Mouse (Mus musculus) myocyte (in vitro differentiated cells): ENCODE results near the gene S100a9. TPM values are rescaled to one million over a fixed set of nuclear protein-coding genes. Genes with fewer than 3 reads are reported as not detected.

Source experiments
- H3K27me3 ChIP-seq: one replicate; pipeline ENCODE4 v1.6.1; 2011; ENCODE audit not compliant: control insufficient read depth, insufficient read depth, insufficient read length
- H3K36me3 ChIP-seq: one replicate; pipeline ENCODE4 v1.6.1; 2011; ENCODE audit not compliant: control insufficient read depth, insufficient read depth
- H3K4me2 ChIP-seq: one replicate; pipeline ENCODE4 v1.6.1; 2011; ENCODE audit warnings: low read depth, control low read depth
- H3K4me3 ChIP-seq: one replicate; pipeline ENCODE4 v1.5.1; 2011; ENCODE audit warnings: mild to moderate bottlenecking, control low read depth, moderate library complexity
- H3K79me2 ChIP-seq: one replicate; pipeline ENCODE4 v1.6.1; 2011; ENCODE audit not compliant: control insufficient read depth, insufficient read depth
- H3ac ChIP-seq: one replicate; pipeline ENCODE4 v1.6.1; 2011; ENCODE audit not compliant: control insufficient read depth, insufficient read length
- CEBPB ChIP-seq: IDR thresholded peaks from 2 replicates; pipeline ENCODE4 v1.6.1; 2011; ENCODE audit warnings: mild to moderate bottlenecking, moderate library complexity; ENCODE audit not compliant: poor library complexity, insufficient read depth, severe bottlenecking
- E2F4 ChIP-seq: IDR thresholded peaks from one replicate; pipeline ENCODE4 v1.6.1; 2011; ENCODE audit warnings: mild to moderate bottlenecking, control low read depth, moderate library complexity; ENCODE audit not compliant: insufficient read depth
- MAX ChIP-seq: IDR thresholded peaks from one replicate; pipeline ENCODE4 v1.6.1; 2011; ENCODE audit warnings: low read depth, mild to moderate bottlenecking, control low read depth
- MYOD1 ChIP-seq, 3 experiments: IDR thresholded peaks; one replicate each; pipeline ENCODE4 v1.6.1; 2011; ENCODE audit warnings: control low read depth in 2 of 3, low read depth in 2 of 3, mild to moderate bottlenecking in 2 of 3, moderate library complexity in 1 of 3; ENCODE audit not compliant: insufficient read length in 2 of 3, control insufficient read depth in 1 of 3
- MYOG ChIP-seq, 3 experiments: IDR thresholded peaks; one replicate each; pipeline ENCODE4 v1.6.1; 2011; ENCODE audit warnings: control low read depth in 2 of 3, low read depth in 2 of 3, mild to moderate bottlenecking in 2 of 3; ENCODE audit not compliant: insufficient read length in 2 of 3, control insufficient read depth in 1 of 3, insufficient read depth in 1 of 3
- POLR2A ChIP-seq: IDR thresholded peaks from one replicate; pipeline ENCODE4 v1.6.1; 2011; ENCODE audit warnings: low read depth, mild to moderate bottlenecking, control low read depth, moderate library complexity; ENCODE audit not compliant: insufficient read length
- POLR2AphosphoS2 ChIP-seq: IDR thresholded peaks from one replicate; pipeline ENCODE4 v1.6.1; 2011; ENCODE audit warnings: low read depth, control low read depth; ENCODE audit not compliant: insufficient read length
- REST ChIP-seq: IDR thresholded peaks from one replicate; pipeline ENCODE4 v1.6.1; 2011; ENCODE audit warnings: mild to moderate bottlenecking, control low read depth, moderate library complexity; ENCODE audit not compliant: insufficient read depth, insufficient read length
- SRF ChIP-seq: IDR thresholded peaks from one replicate; pipeline ENCODE4 v1.6.1; 2011; ENCODE audit warnings: low read depth; ENCODE audit not compliant: control insufficient read depth, insufficient read length
- TCF12 ChIP-seq: IDR thresholded peaks from one replicate; pipeline ENCODE4 v1.6.1; 2011; ENCODE audit warnings: mild to moderate bottlenecking, control low read depth; ENCODE audit not compliant: poor library complexity, insufficient read depth, severe bottlenecking
- TCF3 ChIP-seq: IDR thresholded peaks from one replicate; pipeline ENCODE4 v1.6.1; 2011; ENCODE audit warnings: low read depth, control low read depth; ENCODE audit not compliant: insufficient read length
- USF1 ChIP-seq: IDR thresholded peaks from one replicate; pipeline ENCODE4 v1.6.1; 2011; ENCODE audit warnings: low read depth, mild to moderate bottlenecking, control low read depth, moderate library complexity
- polyA plus RNA-seq: library from polyadenylated mRNA; unstranded; fragments of >200 nt; fragmentation: generic; extraction: Trizol; gene quantifications from one replicate; pipeline ENCODE4 v1.2.1, GENCODE M21; 2012; ENCODE audit warnings: missing spikeins

The S100a9 gene
- polyA plus RNA-seq, 1 experiment, result not detected

- Histone ChIP-seq H3K4me3 (no peak overlapping the region), H3K4me2 (no peak overlapping the region), H3ac (no peak overlapping the region), H3K27me3 (no peaks in the 10 kb centered on the region), H3K79me2 (no peaks in the 10 kb centered on the region), H3K36me3 (no peaks in the 10 kb centered on the region)
- no peak for TF ChIP-seq POLR2A
- no peak for TF ChIP-seq E2F4
- no peak for TF ChIP-seq MYOD1 (IDR thresholded peaks at IDR 0.05; ENCODE audit: control insufficient read depth in 1 of 3, insufficient read length in 2 of 3, low read depth in 2 of 3)
- no peak for TF ChIP-seq SRF
- TF ChIP-seq CEBPB, result no peak
- TF ChIP-seq TCF3, result no peak
- TF ChIP-seq POLR2AphosphoS2, result no peak
- TF ChIP-seq USF1, result no peak
- no peak for TF ChIP-seq REST
- no peak for TF ChIP-seq MYOG (IDR thresholded peaks at IDR 0.05; ENCODE audit: control insufficient read depth in 1 of 3, insufficient read depth in 1 of 3, insufficient read length in 2 of 3, low read depth in 2 of 3)
- TF ChIP-seq MAX, result no peak
These were observed 31.3 kb downstream of the S100a9 start for GRCm38 (mm10) chr3:90664219-90664618.

DNA sequence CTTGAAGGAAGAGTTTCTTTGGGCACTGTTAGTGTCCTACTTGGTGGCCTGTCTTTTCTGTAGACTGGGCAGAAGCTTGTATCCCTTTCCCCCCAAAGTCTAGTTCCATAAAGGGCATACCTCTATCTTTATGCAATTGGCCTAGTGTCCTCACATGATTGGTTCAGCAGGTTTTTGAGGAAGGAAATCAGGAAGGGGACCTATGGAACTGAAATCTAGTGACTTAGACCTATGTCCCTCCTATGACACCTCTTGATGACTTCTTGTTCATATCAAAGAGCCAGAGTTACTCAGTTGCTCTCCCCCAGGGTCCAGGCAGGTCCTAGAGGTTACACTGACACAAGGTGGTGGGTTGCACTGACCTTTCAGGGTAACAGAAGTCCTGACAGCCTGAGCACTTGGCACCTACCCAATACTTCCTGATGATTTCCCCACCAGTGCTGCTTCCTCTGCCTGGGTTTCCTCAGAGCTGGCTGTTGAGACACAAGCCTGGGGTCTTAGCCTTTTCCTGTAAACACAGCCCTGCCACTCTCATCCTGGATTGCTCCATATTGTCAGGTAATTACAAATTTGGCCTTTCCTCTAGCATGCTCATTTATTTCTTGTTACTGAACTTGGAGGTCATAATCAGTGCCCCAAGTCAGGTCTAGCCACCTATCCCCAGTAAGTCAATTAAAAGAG, 36.0 kb downstream of the S100a9 start:
- Histone ChIP-seq H3K36me3 (no peaks in the 10 kb centered on the region), H3K79me2 (no peaks in the 10 kb centered on the region), H3K4me2 (no peak overlapping the region), H3K4me3 (no peak overlapping the region), H3K27me3 (no peaks in the 10 kb centered on the region), H3ac (no peak overlapping the region)
- TF ChIP-seq MYOD1 (IDR thresholded peaks at IDR 0.05; ENCODE audit: control insufficient read depth in 1 of 3, insufficient read length in 2 of 3, low read depth in 2 of 3) (no peak), POLR2AphosphoS2 (no peak), SRF (no peak), REST (no peak), MAX (no peak), CEBPB (no peak), POLR2A (no peak), USF1 (no peak), E2F4 (no peak), TCF12 (no peak), TCF3 (no peak), MYOG (IDR thresholded peaks at IDR 0.05; ENCODE audit: control insufficient read depth in 1 of 3, insufficient read depth in 1 of 3, insufficient read length in 2 of 3, low read depth in 2 of 3) (no peak)

DNA sequence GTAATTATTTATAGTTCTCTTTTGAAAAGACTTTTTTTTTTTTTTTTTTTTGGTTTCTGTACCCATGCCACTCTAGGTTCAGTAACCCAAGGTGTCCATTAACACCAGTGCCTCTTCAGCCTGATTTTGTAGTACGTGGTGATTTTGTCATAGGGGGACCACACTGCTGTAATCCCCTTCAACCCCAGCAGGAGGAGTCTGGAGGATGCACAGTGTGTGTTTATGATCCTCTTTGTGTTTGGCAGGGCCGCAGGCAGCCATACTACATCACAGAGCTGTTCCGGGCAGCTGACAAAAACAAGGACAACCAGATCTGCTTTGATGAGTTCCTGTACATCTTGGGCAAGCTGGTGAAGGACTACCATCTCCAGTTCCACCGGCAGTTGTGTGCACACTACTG, 38.1 kb downstream of the S100a9 start:
- TF ChIP-seq CEBPB, result no peak
- H3K4me2 ChIP-seq, result no peak overlapping the region

GRCm38 (mm10) chr3:90653717-90654116, 41.8 kb downstream of the S100a9 start, which contains the start of gene S100a7a:
Gene S100a7a (plus strand): TSS chr3:90654017.
- no peak within 1 kb of the TSS for H3ac ChIP-seq
- TF ChIP-seq SRF (no peak), MAX (no peak), REST (no peak), TCF3 (no peak)
- no peaks in the 10 kb centered on the region for H3K27me3 ChIP-seq

More for the DNA sequence above, 38.1 kb downstream of the S100a9 start:
- Histone ChIP-seq H3K79me2 (no peaks in the 10 kb centered on the region), H3K36me3 (no peaks in the 10 kb centered on the region), H3ac (no peak overlapping the region), H3K27me3 (no peaks in the 10 kb centered on the region), H3K4me3 (no peak overlapping the region)

GRCm38 (mm10) chr3:90652878-90653508, 42.5 kb downstream of the S100a9 start:
- Histone ChIP-seq H3K36me3 (no peaks in the 10 kb centered on the region), H3K4me3 (no peak overlapping the region), H3K27me3 (no peaks in the 10 kb centered on the region), H3K79me2 (no peaks in the 10 kb centered on the region), H3K4me2 (no peak overlapping the region), H3ac (no peak overlapping the region)
- TF ChIP-seq POLR2A (no peak), MYOG (IDR thresholded peaks at IDR 0.05; ENCODE audit: control insufficient read depth in 1 of 3, insufficient read depth in 1 of 3, insufficient read length in 2 of 3, low read depth in 2 of 3) (no peak), SRF (no peak), POLR2AphosphoS2 (no peak), REST (no peak), TCF3 (no peak), MYOD1 (IDR thresholded peaks at IDR 0.05; ENCODE audit: control insufficient read depth in 1 of 3, insufficient read length in 2 of 3, low read depth in 2 of 3) (no peak), USF1 (no peak), TCF12 (no peak), CEBPB (no peak), MAX (no peak), E2F4 (no peak)

More at GRCm38 (mm10) chr3:90653717-90654116, 41.8 kb downstream of the S100a9 start, which contains the start of gene S100a7a:
- H3K4me3 ChIP-seq, result no peak within 1 kb of the TSS
- no peak within 1 kb of the TSS for H3K4me2 ChIP-seq
- no peaks in the 10 kb centered on the region for H3K79me2 ChIP-seq
- no peaks in the 10 kb centered on the region for H3K36me3 ChIP-seq
